Mouse (Mus musculus) small intestine, adult 2 months (tissue): ENCODE measurements around the gene Oas1f. TPM values are rescaled to one million over a fixed set of nuclear protein-coding genes. Genes with fewer than 3 reads are reported as not detected.
"Not testable (repeated sequence)": the region's sequence is repeated elsewhere in the genome, so short reads cannot be mapped to it uniquely, and the experiment has no call there.

ENCODE experiments used
- H3K27ac ChIP-seq: fragments of 200-500 bp; 2 replicates; pipeline ENCODE4 v1.5.1; 2012; ENCODE audit warnings: low read depth, low read length, control low read depth, inconsistent platforms; ENCODE audit not compliant: insufficient read depth
- H3K27me3 ChIP-seq: fragments of 200-500 bp; 2 replicates; pipeline ENCODE4 v1.6.1; 2012; ENCODE audit warnings: mild to moderate bottlenecking, moderate library complexity, low read length, inconsistent platforms; ENCODE audit not compliant: control insufficient read depth, insufficient read depth
- H3K36me3 ChIP-seq: fragments of 200-500 bp; 2 replicates; pipeline ENCODE4 v1.6.1; 2012; ENCODE audit warnings: mild to moderate bottlenecking, low read length, control low read depth, inconsistent platforms; ENCODE audit not compliant: control insufficient read depth, insufficient read depth
- H3K4me1 ChIP-seq: fragments of 200-500 bp; 2 replicates; pipeline ENCODE4 v1.6.1; 2012; ENCODE audit warnings: low read length, inconsistent platforms, mixed read lengths; ENCODE audit not compliant: control insufficient read depth, insufficient read depth, insufficient read length
- H3K4me3 ChIP-seq: fragments of 200-500 bp; 2 replicates; pipeline ENCODE4 v1.5.1; 2012; ENCODE audit warnings: low read depth, mild to moderate bottlenecking, control low read depth, inconsistent platforms, low read length, moderate library complexity
- CTCF ChIP-seq: fragments of 200-500 bp; IDR thresholded peaks from 2 replicates; pipeline ENCODE4 v1.5.1; 2012; ENCODE audit warnings: low read depth, mild to moderate bottlenecking, control low read depth, inconsistent platforms, low read length, moderate library complexity, mixed read lengths; ENCODE audit not compliant: insufficient replicate concordance, insufficient read length; ENCODE audit errors: extremely low read depth
- POLR2A ChIP-seq: fragments of 200-500 bp; IDR thresholded peaks from 2 replicates; pipeline ENCODE4 v1.6.1; 2012; ENCODE audit warnings: low read depth, mild to moderate bottlenecking, control low read depth, inconsistent platforms, low read length, moderate library complexity
- WGBS: fragments of 180-500 bp; shearing (Covaris S2); methylation state at CpG from one replicate; pipeline ENCODE4 v1.1.7; 2018; 5-methylcytosine and 5-hydroxymethylcytosine counted together
- polyA plus RNA-seq: library from polyadenylated mRNA; depleted of rRNA; stranded (reverse); fragments of >200 nt; gene quantifications from 2 replicates; pipeline ENCODE4 v1.2.3, GENCODE M21; 2012; rRNA removed

The Oas1f gene
- polyA plus RNA-seq, 1 experiment: 0.19 TPM

DNA sequence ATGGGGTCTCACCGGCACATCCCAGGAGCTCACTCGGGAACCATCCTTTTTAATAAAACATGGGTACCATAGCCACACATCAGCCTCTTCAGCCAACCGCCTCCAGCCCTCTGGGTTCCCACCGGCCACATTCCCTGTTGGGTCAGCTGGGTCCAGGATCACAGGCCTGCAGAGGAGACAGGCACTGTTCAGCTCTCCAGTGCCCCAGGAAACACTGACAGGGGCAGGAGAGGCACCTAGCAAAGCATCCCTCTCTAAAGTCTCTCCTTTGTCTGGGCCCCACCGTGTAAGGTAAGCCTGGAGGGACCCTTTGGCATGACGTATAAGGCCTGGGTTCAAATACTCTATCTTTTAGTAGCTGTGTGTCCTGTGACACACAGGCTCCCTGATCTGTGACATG is 51.1 kb downstream of the Oas1f start:
- TF ChIP-seq CTCF: no peak
- TF ChIP-seq POLR2A: no peak
- peaks cover 25% of the 10 kb centered on the region for H3K36me3 ChIP-seq
- WGBS: 91% methylated on average over 6 of the region's 6 CpGs

GRCm38 (mm10) chr5:120898726-120899125 is 51.6 kb downstream of the Oas1f start:
- no peak overlapping the region for H3K4me3 ChIP-seq
- no peaks in the 10 kb centered on the region for H3K4me1 ChIP-seq
- H3K27ac ChIP-seq: no peak overlapping the region
- peaks cover 25% of the 10 kb centered on the region for H3K36me3 ChIP-seq
- H3K27me3 ChIP-seq: no peaks in the 10 kb centered on the region
- no peak for TF ChIP-seq POLR2A
- no peak for TF ChIP-seq CTCF

More for the DNA sequence above, 51.1 kb downstream of the Oas1f start:
- no peak overlapping the region for H3K4me3 ChIP-seq
- H3K4me1 ChIP-seq: no peaks in the 10 kb centered on the region
- H3K27ac ChIP-seq: no peak overlapping the region
- H3K27me3 ChIP-seq: no peaks in the 10 kb centered on the region

- no peak overlapping the region for H3K4me3 ChIP-seq
- no peak overlapping the region for H3K27ac ChIP-seq
- peaks cover 22% of the 10 kb centered on the region for H3K36me3 ChIP-seq
- no peaks in the 10 kb centered on the region for H3K4me1 ChIP-seq
- TF ChIP-seq POLR2A (no peak), CTCF (no peak)
- 63% methylated on average over 1 of the region's 1 CpGs for WGBS
- no peaks in the 10 kb centered on the region for H3K27me3 ChIP-seq
These were observed 53.5 kb downstream of the Oas1f start for GRCm38 (mm10) chr5:120900666-120901065.

GRCm38 (mm10) chr5:120902056-120902455 is 54.9 kb downstream of the Oas1f start:
- no peak for TF ChIP-seq CTCF
- TF ChIP-seq POLR2A: no peak
- 94% methylated on average over 5 of the region's 5 CpGs for WGBS
- H3K27ac ChIP-seq: no peak overlapping the region
- no peak overlapping the region for H3K4me3 ChIP-seq
- H3K36me3 ChIP-seq: peaks cover 22% of the 10 kb centered on the region
- H3K27me3 ChIP-seq: no peaks in the 10 kb centered on the region
- H3K4me1 ChIP-seq: no peaks in the 10 kb centered on the region

- not testable (repeated sequence) for H3K4me1 ChIP-seq, H3K36me3 ChIP-seq, H3K27me3 ChIP-seq
- H3K27ac ChIP-seq: peak within 1 kb of the TSS; percentile 39; the same call in 1 of the 2 replicates
- peak within 1 kb of the TSS; percentile 65 for H3K4me3 ChIP-seq
- WGBS: 35% methylated on average over 9 of the region's 12 CpGs
These were observed 59.9 kb downstream of the Oas1f start, which contains the start of gene Oas1a for GRCm38 (mm10) chr5:120906791-120907733. TSS of gene Oas1a (minus strand) at chr5:120907521.

Other genes starting within 250 kb of the Oas1f start
- gene Rita1, start 234.8 kb upstream of the Oas1f start, polyA plus RNA-seq: 6.9 and 12.1 TPM in 2 replicates
- 23.1 and 44.6 TPM in 2 replicates for gene Ddx54, start 234.6 kb upstream of the Oas1f start, polyA plus RNA-seq
- gene Cfap73, start 213.1 kb upstream of the Oas1f start, polyA plus RNA-seq: not detected in 2 replicates
- gene Rasal1, start 198.6 kb upstream of the Oas1f start, polyA plus RNA-seq: 1.7 and 2.6 TPM in 2 replicates
- 18.1 and 31.1 TPM in 2 replicates for gene Dtx1, start 135.4 kb upstream of the Oas1f start, polyA plus RNA-seq
- gene Oas2, start 97.5 kb upstream of the Oas1f start, polyA plus RNA-seq: 2.9 and 7.4 TPM in 2 replicates
- 9.6 and 94.5 TPM in 2 replicates for gene Oas3, start 69.7 kb upstream of the Oas1f start, polyA plus RNA-seq
- 0.09 and 3.6 TPM in 2 replicates for gene Oas1e, start 51.8 kb upstream of the Oas1f start, polyA plus RNA-seq
- 1.2 and 1.4 TPM in 2 replicates for gene Oas1c, start 34.9 kb upstream of the Oas1f start, polyA plus RNA-seq
- gene Oas1h, start 14.1 kb downstream of the Oas1f start, polyA plus RNA-seq: not detected in 2 replicates
- gene Oas1g, start 40.2 kb downstream of the Oas1f start, polyA plus RNA-seq: 6.7 and 30.1 TPM in 2 replicates
- 11.5 and 55.5 TPM in 2 replicates for gene Oas1a, start 60.2 kb downstream of the Oas1f start, polyA plus RNA-seq
- 0.13 and 0.18 TPM in 2 replicates for gene Oas1d, start 67.2 kb downstream of the Oas1f start, polyA plus RNA-seq
- gene Rph3a, start 162.7 kb downstream of the Oas1f start, polyA plus RNA-seq: 0.25 and 0.35 TPM in 2 replicates